Mouse (Mus musculus) kidney, adult 8-10 months (tissue): Measurements from ENCODE around the gene Aven.
"Not testable (repeated sequence)": the region's sequence is repeated elsewhere in the genome, so short reads cannot be mapped to it uniquely, and the experiment has no call there.

Source experiments
- DNase-seq, 2 experiments: peaks; one replicate each; pipeline ENCODE4 v3.0.0; 2022

Gene Aven

GRCm38 (mm10) chr2:112492856-112493538 is at the start of gene Aven:
Aven (plus strand) TSS chr2:112492964.
- DNase-seq = peak; percentile 77 to 80

GRCm38 (mm10) chr2:112443491-112443890 is 49.3 kb upstream of the Aven start:
- DNase-seq = no peak

GRCm38 (mm10) chr2:112445511-112445910 is 47.3 kb upstream of the Aven start:
- DNase-seq = no peak

GRCm38 (mm10) chr2:112448046-112448445 is 44.7 kb upstream of the Aven start:
- not testable (repeated sequence) for DNase-seq

GRCm38 (mm10) chr2:112448510-112449059 is 44.2 kb upstream of the Aven start:
- DNase-seq = no peak

- DNase-seq = peak in 1 of 2 experiments; percentile 14
These were observed 43.0 kb upstream of the Aven start for GRCm38 (mm10) chr2:112449597-112450296.

GRCm38 (mm10) chr2:112452513-112452912 is 40.3 kb upstream of the Aven start:
- not testable (repeated sequence) for DNase-seq

GRCm38 (mm10) chr2:112454125-112454861 is 38.5 kb upstream of the Aven start:
- no peak for DNase-seq

GRCm38 (mm10) chr2:112454862-112455564 is 37.8 kb upstream of the Aven start, which contains the start of gene Emc7:
Emc7 (plus strand) TSS chr2:112454997.
- peak; percentile 93 to 95 for DNase-seq

- no peak for DNase-seq
These were observed 32.2 kb upstream of the Aven start for GRCm38 (mm10) chr2:112460557-112460956.

GRCm38 (mm10) chr2:112469542-112469941 is 23.2 kb upstream of the Aven start:
- DNase-seq = no peak

- DNase-seq = no peak
These were observed 21.8 kb upstream of the Aven start for GRCm38 (mm10) chr2:112470961-112471381.

- no peak for DNase-seq
These were observed 20.7 kb upstream of the Aven start for GRCm38 (mm10) chr2:112472076-112472475.

GRCm38 (mm10) chr2:112474997-112475724 is 17.6 kb upstream of the Aven start:
- DNase-seq = no peak

GRCm38 (mm10) chr2:112476554-112476953 is 16.2 kb upstream of the Aven start:
- DNase-seq = no peak

- no peak for DNase-seq
These were observed 12.1 kb upstream of the Aven start, which contains the start of gene Chrm5 for GRCm38 (mm10) chr2:112480669-112481068. Chrm5 (minus strand) TSS chr2:112480769.

- no peak for DNase-seq
These were observed 11.2 kb upstream of the Aven start for GRCm38 (mm10) chr2:112481564-112481963.

- no peak for DNase-seq
These were observed 10.0 kb upstream of the Aven start for GRCm38 (mm10) chr2:112482533-112483333.

- no peak for DNase-seq
These were observed 9.5 kb upstream of the Aven start for GRCm38 (mm10) chr2:112483334-112483651.

GRCm38 (mm10) chr2:112484886-112485285 is 7.9 kb upstream of the Aven start:
- DNase-seq = peak in 1 of 2 experiments; percentile 14
